Mouse (Mus musculus) T-cell, adult 2 months (primary cell): ENCODE results near the gene Mecom.

Experiments used
- DNase-seq: peaks from one replicate; pipeline ENCODE4 v3.0.0; 2022; ENCODE audit warnings: low spot score

Gene Mecom

GRCm38 (mm10) chr3:30483006-30483684 is 64.7 kb downstream of the Mecom start:
- no peak for DNase-seq

- no peak for DNase-seq
Observed at GRCm38 (mm10) chr3:30481682-30482081, 66.1 kb downstream of the Mecom start.

GRCm38 (mm10) chr3:30480551-30480950 is 67.3 kb downstream of the Mecom start:
- no peak for DNase-seq

GRCm38 (mm10) chr3:30478252-30478651 is 69.6 kb downstream of the Mecom start:
- no peak for DNase-seq

- no peak for DNase-seq
Observed at GRCm38 (mm10) chr3:30477008-30477407, 70.8 kb downstream of the Mecom start.

- no peak for DNase-seq
Observed at GRCm38 (mm10) chr3:30475591-30475990, 72.2 kb downstream of the Mecom start.

- DNase-seq = no peak
Observed at GRCm38 (mm10) chr3:30468068-30468835, 79.6 kb downstream of the Mecom start.

- no peak for DNase-seq
Observed at GRCm38 (mm10) chr3:30466031-30466650, 81.7 kb downstream of the Mecom start.

GRCm38 (mm10) chr3:30464497-30464896 is 83.3 kb downstream of the Mecom start:
- no peak for DNase-seq

GRCm38 (mm10) chr3:30461831-30462230 is 86.0 kb downstream of the Mecom start:
- DNase-seq = no peak

GRCm38 (mm10) chr3:30460890-30461578 is 86.8 kb downstream of the Mecom start:
- DNase-seq = no peak

GRCm38 (mm10) chr3:30459626-30460025 is 88.2 kb downstream of the Mecom start:
- DNase-seq = no peak

GRCm38 (mm10) chr3:30457975-30458678 is 89.7 kb downstream of the Mecom start:
- DNase-seq = no peak

- DNase-seq = no peak
Observed at GRCm38 (mm10) chr3:30455902-30456301, 91.9 kb downstream of the Mecom start.

- DNase-seq = no peak
Observed at GRCm38 (mm10) chr3:30453546-30454455, 94.0 kb downstream of the Mecom start.

GRCm38 (mm10) chr3:30453046-30453445 is 94.8 kb downstream of the Mecom start:
- no peak for DNase-seq

- no peak for DNase-seq
Observed at GRCm38 (mm10) chr3:30452511-30452910, 95.3 kb downstream of the Mecom start.

GRCm38 (mm10) chr3:30450206-30450965 is 97.4 kb downstream of the Mecom start:
- no peak for DNase-seq

- DNase-seq = no peak
Observed at GRCm38 (mm10) chr3:30448624-30449023, 99.2 kb downstream of the Mecom start.

GRCm38 (mm10) chr3:30445970-30446442 is 101.8 kb downstream of the Mecom start:
- DNase-seq = no peak
